Mouse (Mus musculus) ES-Bruce4 (cell line): ENCODE results near the gene Lmx1b. TPM values are rescaled to one million over a fixed set of nuclear protein-coding genes. Genes with fewer than 3 reads are reported as not detected.

Experiments
- H3K27ac ChIP-seq: 2 replicates; pipeline ENCODE4 v1.5.1; 2012; ENCODE audit warnings: low read length, inconsistent platforms; ENCODE audit not compliant: insufficient read depth
- H3K27me3 ChIP-seq: 2 replicates; pipeline ENCODE4 v1.6.1; 2012; ENCODE audit warnings: mild to moderate bottlenecking, low read length, inconsistent platforms; ENCODE audit not compliant: control insufficient read depth, poor library complexity, insufficient read depth, severe bottlenecking
- H3K36me3 ChIP-seq: 2 replicates; pipeline ENCODE4 v1.6.1; 2012; ENCODE audit warnings: inconsistent platforms, mild to moderate bottlenecking, low read length, moderate library complexity; ENCODE audit not compliant: control insufficient read depth, poor library complexity, insufficient read depth, severe bottlenecking
- H3K4me1 ChIP-seq: one replicate; pipeline ENCODE4 v1.8.1; 2011; ENCODE audit warnings: low read length; ENCODE audit not compliant: control insufficient read depth, insufficient read depth
- H3K4me3 ChIP-seq: 2 replicates; pipeline ENCODE4 v1.5.1; 2011; ENCODE audit warnings: low read depth, mild to moderate bottlenecking, low read length
- H3K9ac ChIP-seq: 2 replicates; pipeline ENCODE4 v1.6.1; 2012; ENCODE audit warnings: low read depth, mild to moderate bottlenecking, inconsistent platforms; ENCODE audit not compliant: poor library complexity, severe bottlenecking
- H3K9me3 ChIP-seq: replicated peaks from 2 replicates; pipeline ENCODE4 v1.6.1; 2012; ENCODE audit warnings: mild to moderate bottlenecking, low read length, inconsistent platforms; ENCODE audit not compliant: control insufficient read depth, poor library complexity, insufficient read depth, severe bottlenecking
- CTCF ChIP-seq: IDR thresholded peaks from one replicate; pipeline ENCODE4 v1.8.1; 2011; ENCODE audit warnings: low read depth, low read length
- EP300 ChIP-seq: IDR thresholded peaks from 2 replicates; pipeline ENCODE4 v1.6.1; 2011; ENCODE audit warnings: low read depth, low read length; ENCODE audit not compliant: insufficient read depth
- POLR2A ChIP-seq: IDR thresholded peaks from one replicate; pipeline ENCODE4 v1.8.1; 2011; ENCODE audit warnings: low read length; ENCODE audit not compliant: insufficient read depth
- polyA plus RNA-seq: library from polyadenylated mRNA; stranded (reverse); fragments of >200 nt; gene quantifications from 2 replicates; pipeline ENCODE4 v1.2.4, GENCODE M21; 2011; ENCODE audit warnings: low read depth; ENCODE audit not compliant: missing spikeins, insufficient read depth, insufficient read length

Lmx1b gene
- polyA plus RNA-seq, 1 experiment = 0.58 TPM

DNA sequence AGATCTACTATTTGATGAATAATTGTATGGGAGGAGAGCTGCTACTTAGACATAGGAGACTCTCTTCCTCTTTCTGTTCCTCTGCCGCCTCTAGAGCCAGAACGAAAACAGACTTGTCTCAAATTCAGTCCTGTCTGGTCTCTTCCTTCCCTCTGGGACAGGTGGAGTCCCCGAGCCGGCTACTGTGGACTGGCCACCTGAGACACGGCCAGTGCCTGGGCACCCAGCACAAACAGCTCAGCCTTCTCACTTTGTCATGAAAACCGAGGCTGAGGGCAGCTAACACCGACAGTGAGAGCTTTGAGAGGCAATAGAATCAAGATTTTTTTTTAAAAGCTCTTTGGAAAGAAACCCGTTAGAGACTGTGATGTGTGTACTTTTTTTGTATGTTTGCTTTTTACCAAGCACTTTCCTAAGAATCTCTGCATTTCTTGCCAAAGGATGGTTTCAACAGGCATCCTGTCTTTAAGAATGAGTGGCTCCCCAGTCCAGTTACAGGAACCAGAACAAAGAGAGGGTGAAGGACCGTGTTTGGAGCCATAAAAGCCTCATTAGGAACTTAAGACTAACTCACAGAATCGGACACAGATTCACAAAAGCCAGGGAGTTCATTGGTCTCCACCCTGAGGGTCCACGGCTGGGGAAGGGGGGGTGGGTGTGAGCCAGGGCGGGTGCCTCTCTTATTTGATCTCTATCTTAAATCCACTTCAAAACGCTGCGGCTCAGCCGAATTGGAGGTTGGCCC is 5.4 kb upstream of the Lmx1b start:
- no peaks in the 10 kb centered on the region for H3K36me3 ChIP-seq
- no peak overlapping the region for H3K9ac ChIP-seq
- no peak overlapping the region for H3K4me3 ChIP-seq
- TF ChIP-seq POLR2A = no peak
- TF ChIP-seq EP300 = no peak
- no peak for TF ChIP-seq CTCF
- H3K4me1 ChIP-seq = no peaks in the 10 kb centered on the region
- no peaks in the 10 kb centered on the region for H3K9me3 ChIP-seq
- H3K27me3 ChIP-seq = peaks cover 16% of the 10 kb centered on the region
- H3K27ac ChIP-seq = no peak overlapping the region

DNA sequence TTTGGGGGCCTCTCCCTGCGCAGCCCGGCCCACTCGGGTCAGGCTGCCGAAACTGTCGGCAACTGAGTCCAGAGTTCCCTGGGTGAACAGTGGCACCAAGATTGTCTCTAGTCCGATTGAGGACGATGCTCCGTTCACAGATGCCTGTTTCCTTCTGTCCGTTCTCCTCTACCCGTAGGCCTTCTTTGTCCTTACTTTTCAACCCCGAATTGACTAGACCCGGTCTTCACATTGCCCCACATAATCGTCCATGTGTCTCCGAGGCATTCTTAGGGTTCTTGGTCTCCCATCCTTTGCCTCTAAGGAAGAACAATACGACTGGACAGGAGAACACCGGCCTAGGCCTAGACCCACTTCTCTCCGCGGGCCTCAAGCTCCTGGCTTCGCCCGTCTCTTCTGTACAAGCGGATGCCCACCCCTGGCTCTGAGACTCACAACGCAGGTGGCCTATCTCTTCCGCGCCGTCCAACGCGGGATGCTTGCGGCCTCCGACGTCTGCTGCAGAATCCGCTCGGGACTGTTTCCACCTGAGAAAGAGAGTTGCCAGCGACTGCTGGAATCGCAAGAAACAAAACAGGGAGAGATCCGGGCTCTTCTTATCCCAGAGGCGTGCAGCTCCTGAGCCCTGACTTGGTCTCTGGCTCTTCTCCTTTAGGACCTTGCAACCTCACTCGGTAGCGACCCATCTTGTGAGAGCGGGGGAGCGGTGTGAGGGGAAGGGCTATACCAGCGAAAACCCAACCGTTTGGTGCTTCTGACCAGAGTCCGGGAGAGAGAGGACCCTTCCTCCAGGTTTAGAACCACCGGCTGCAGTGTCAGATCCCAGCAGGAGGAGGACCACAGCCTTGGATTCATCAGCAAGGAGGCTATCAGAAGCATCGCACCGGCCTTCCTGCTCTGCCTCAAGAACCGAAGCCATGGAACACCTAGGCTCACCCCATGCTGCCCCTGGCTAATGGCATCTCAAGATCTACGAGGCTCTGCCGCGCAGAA is 3.7 kb upstream of the Lmx1b start:
- no peak for TF ChIP-seq EP300
- no peak for TF ChIP-seq CTCF
- TF ChIP-seq POLR2A = no peak
- Histone ChIP-seq H3K36me3 (no peaks in the 10 kb centered on the region), H3K27me3 (peaks cover 29% of the 10 kb centered on the region), H3K9ac (no peak overlapping the region), H3K27ac (no peak overlapping the region), H3K4me1 (no peaks in the 10 kb centered on the region), H3K4me3 (no peak overlapping the region), H3K9me3 (no peaks in the 10 kb centered on the region)

DNA sequence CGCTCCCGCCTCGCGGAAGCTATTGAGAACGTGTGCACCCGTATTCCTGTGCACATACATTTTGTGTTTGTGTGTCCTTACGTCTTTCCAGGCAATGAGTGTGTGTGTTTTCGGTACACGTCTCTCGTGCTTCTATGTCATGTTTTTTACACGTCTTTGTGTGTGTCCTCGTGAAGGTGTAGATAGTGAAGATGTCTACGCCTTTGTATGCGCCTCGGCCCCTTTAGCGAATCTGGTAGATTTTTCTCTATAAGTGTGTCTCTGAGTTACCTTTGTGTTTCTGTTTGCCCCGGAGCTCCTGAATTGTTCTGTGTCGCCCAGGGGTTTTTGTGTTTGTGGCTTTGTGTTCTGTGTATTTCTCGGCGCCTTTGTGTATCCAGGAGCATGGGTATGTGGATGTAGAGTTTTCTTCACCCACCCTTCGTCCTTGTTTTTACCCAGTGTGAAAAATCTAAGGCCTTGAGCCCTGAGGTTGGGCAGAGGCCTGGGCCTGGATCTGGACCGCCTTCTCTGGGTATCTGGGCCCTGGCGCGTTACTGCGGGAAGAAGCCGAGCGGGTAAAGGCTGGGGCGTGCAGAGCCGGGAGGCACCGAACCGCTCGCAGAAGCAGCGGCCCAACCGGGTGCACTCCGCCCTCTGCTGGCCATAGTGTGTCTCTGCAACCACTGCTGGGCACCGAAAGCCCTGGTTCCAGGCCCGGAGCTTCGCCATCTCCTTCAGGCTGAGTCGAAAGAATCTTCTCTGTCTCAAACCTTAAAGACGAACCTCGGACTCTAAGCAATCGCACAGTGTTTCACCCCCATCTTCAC is 2.5 kb upstream of the Lmx1b start:
- H3K27me3 ChIP-seq = peaks cover 34% of the 10 kb centered on the region
- H3K27ac ChIP-seq = no peak overlapping the region
- H3K9ac ChIP-seq = no peak overlapping the region
- no peaks in the 10 kb centered on the region for H3K9me3 ChIP-seq
- peaks cover under 1% of the 10 kb centered on the region for H3K4me1 ChIP-seq
- H3K36me3 ChIP-seq = no peaks in the 10 kb centered on the region
- TF ChIP-seq CTCF (peak; percentile 91), POLR2A (no peak), EP300 (no peak)
- H3K4me3 ChIP-seq = no peak overlapping the region

DNA sequence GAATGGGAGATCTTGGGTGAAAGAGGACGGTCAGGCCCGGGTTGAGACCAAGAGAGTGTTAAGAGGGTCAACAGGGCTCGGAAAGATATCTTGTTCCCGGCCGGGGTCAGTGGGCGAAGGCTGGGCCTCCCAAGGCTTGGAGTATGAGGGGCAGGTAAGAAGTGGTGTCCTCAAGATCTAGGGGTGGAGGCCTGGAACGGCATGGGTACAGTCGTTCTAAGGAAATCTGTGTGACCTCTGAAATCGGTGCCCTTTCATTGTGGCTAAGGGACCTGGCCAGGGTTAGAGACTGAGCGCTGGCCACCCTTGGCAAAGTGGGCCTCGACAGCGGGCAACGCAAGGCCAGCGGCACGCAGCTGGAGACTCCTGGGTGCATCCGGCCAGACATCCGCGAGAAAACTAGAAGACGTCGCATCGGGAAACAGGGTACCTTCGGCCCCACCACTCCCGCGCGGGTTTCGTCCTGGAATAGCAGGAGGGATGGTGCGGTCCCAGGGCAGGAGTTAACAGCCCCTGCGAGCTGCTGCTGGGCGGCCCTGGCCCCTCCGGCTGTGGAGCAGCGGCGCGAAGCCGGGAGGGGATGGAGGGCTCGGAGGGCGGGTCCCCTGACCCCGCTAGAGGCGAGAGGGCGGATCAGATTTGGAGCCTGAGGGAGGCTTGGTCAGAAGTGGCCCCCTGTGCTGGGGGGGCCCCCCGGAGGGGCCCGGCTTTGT is 1.7 kb upstream of the Lmx1b start:
- Histone ChIP-seq H3K36me3 (no peaks in the 10 kb centered on the region), H3K9me3 (no peaks in the 10 kb centered on the region), H3K9ac (no peak overlapping the region), H3K27ac (no peak overlapping the region), H3K4me3 (peak overlapping the region; percentile 5; the same call in 1 of the 2 replicates), H3K4me1 (peaks cover 3% of the 10 kb centered on the region), H3K27me3 (peaks cover 34% of the 10 kb centered on the region)
- no peak for TF ChIP-seq CTCF
- no peak for TF ChIP-seq POLR2A
- no peak for TF ChIP-seq EP300

DNA sequence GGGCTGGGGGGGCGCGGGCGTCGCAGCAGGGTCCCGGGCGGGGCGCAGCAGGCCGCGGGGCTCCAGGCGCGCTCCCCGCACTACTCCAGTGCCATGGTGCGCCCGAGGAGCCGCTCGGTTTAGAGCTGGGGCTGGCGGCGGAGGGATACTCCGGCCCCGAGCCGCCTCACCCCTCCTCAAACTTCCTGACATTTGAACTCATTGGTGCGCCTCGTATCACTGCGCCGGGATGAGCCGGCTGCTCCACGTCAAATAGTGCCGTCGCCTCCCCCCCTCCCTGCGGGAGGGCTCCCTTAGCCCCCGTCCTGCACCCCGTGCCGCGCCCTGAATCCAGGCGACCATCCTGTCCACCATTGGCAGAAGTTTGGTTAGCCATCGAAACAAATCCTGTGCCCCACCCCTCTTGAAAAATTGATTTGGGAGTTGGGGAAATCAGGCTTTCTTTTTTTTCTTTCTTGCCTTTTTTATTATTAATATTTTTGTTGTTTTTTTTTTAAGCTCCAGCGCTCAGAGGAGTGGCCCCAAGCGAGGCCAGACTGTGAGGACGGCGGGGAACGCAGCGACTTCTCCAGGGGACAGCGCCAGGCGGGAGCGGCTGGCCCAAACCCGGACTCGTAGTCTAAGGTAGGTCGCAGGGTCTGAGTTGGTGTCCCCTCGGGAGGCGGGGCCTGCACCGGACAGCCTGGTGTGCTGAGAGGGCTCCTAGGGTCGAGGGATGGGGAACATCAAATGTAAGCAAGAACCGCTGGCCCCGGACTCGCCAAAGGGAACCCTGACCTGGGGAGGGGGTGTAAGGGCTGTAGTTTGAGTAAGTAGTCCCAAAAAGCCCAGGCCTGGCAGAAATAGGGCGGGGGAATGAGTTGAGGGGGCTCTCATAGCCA is 907 bp upstream of the Lmx1b start:
- no peaks in the 10 kb centered on the region for H3K36me3 ChIP-seq
- TF ChIP-seq EP300 (peak; percentile 72), CTCF (no peak)
- H3K27ac ChIP-seq = no peak overlapping the region
- H3K9ac ChIP-seq = peak overlapping the region; percentile 59
- H3K4me1 ChIP-seq = peaks cover 3% of the 10 kb centered on the region
- H3K9me3 ChIP-seq = no peaks in the 10 kb centered on the region
- peak overlapping the region; percentile 52 for H3K4me3 ChIP-seq
- peaks cover 41% of the 10 kb centered on the region for H3K27me3 ChIP-seq
